Comparison of ENCODE assay signal across 27 mouse cellular contexts in genomic region chr13:51106816-51107215, GRCm38 (mm10). TPM values are rescaled to one million over a fixed set of nuclear protein-coding genes. Genes with fewer than 3 reads are reported as not detected.
DNase-seq lines count a peak whose midpoint lies in the region; ATAC-seq and TF ChIP-seq lines count a peak whose summit lies in the region.
"Had no signal": no experiment of that assay in that cellular context is flagged by ENCODE, and none has a peak within 500 bp of the region (broad histone marks: within the 10 kb centered on the region; RNA-seq: fewer than 3 reads in every experiment).

No protein-coding gene starts in this region.

- peak; percentile 77 for DNase-seq in CH12.LX (ENCODE audit: extremely low read depth)
- peak; percentile 50 to 64 for DNase-seq in spleen, adult 2 months (ENCODE audit: low read depth in 1 of 2, low spot score in 2 of 2)
- no peak for DNase-seq in liver, embryonic 11.5 days (ENCODE audit: low spot score)
- DNase-seq in adrenal gland, adult 8-10 months, result no peak
- DNase-seq: cerebellum, adult 2 months; cerebellum, postnatal 25 days; embryo, embryonic 11 days; forebrain, postnatal 0 days; gastrocnemius, postnatal 14 days; heart, postnatal 4 days; kidney, adult 18-20 months; kidney, postnatal 4 days; liver, embryonic 13.5 days; lung, adult 2 months; retina, postnatal 1 day; right cerebral cortex, postnatal 4 days; thymus, postnatal 4 days had no signal

- dilution Hi-C loops in CH12.LX (cut with MboI; ENCODE audit: extremely low pct_ligation_motif_present, extremely low pct_unique_long_range_greater_than_20kb, low sequenced_read_pairs), result no loop called here

- WGBS in bone marrow, adult 2 months, result 40% methylated on average over 4 of the region's 4 CpGs
- 39% methylated on average over 4 of the region's 4 CpGs for WGBS in spleen, adult 2 months
- 85% methylated on average over 4 of the region's 4 CpGs for WGBS in liver, embryonic 11.5 days

- H3K27ac ChIP-seq in CH12.LX (ENCODE audit: insufficient read depth, low read depth), result no peak overlapping the region
- H3K27ac ChIP-seq in bone marrow, adult 2 months (ENCODE audit: control insufficient read depth, insufficient read depth, low read depth, low read length, poor library complexity), result 0 out of 2 replicates have a peak overlapping the region, but pooled peaks have one; percentile 14
- peak overlapping the region; percentile 65; the same call in 1 of the 2 replicates for H3K27ac ChIP-seq in spleen, adult 2 months (ENCODE audit: insufficient read depth, low read length)
- H3K27ac ChIP-seq in liver, embryonic 11.5 days (ENCODE audit: low read depth, low read length), result no peak overlapping the region
- H3K27ac ChIP-seq: embryonic facial prominence, embryonic 15.5 days; heart, embryonic 13.5 days; hindbrain, embryonic 14.5 days; limb, embryonic 13.5 days; liver, embryonic 13.5 days; midbrain, embryonic 13.5 days; neural tube, embryonic 12.5 days had no signal

- H3K36me3 ChIP-seq in CH12.LX (replicated peaks in 1 of 2; ENCODE audit: control insufficient read depth in 1 of 2, insufficient read depth in 1 of 2, low read length in 1 of 2), result peaks cover 0 to 57% of the 10 kb centered on the region in 2 experiments
- no peaks in the 10 kb centered on the region for H3K36me3 ChIP-seq in spleen, adult 2 months (ENCODE audit: control insufficient read depth, insufficient read depth, low read length)
- peaks cover 17% of the 10 kb centered on the region for H3K36me3 ChIP-seq in liver, embryonic 11.5 days (ENCODE audit: control insufficient read depth, insufficient read depth, low read length)

- H3K4me2 ChIP-seq in CH12.LX (ENCODE audit: insufficient read depth, low read depth, poor library complexity, severe bottlenecking), result no peak overlapping the region
- H3K4me2 ChIP-seq in liver, embryonic 11.5 days, result no peak overlapping the region
- H3K4me2 ChIP-seq: embryonic facial prominence, embryonic 15.5 days; heart, embryonic 13.5 days; hindbrain, embryonic 14.5 days; limb, embryonic 13.5 days; liver, embryonic 13.5 days; midbrain, embryonic 13.5 days; neural tube, embryonic 12.5 days had no signal

- peak; percentile 97 for TF ChIP-seq EP300 in CH12.LX (IDR thresholded peaks at IDR 0.05; ENCODE audit: low read length)

- TF ChIP-seq CTCF in CH12.LX (conservative IDR thresholded peaks at IDR 0.05 in 1 of 2, IDR thresholded peaks at IDR 0.05 in 1 of 2; ENCODE audit: low read depth in 2 of 2, low read length in 2 of 2), result no peak
- no peak for TF ChIP-seq CTCF in bone marrow, adult 2 months (IDR thresholded peaks at IDR 0.05; ENCODE audit: control insufficient read depth, insufficient read depth, low read length)
- no peak for TF ChIP-seq CTCF in spleen, adult 2 months (IDR thresholded peaks at IDR 0.05; ENCODE audit: extremely low read depth, insufficient read depth, insufficient read length, insufficient replicate concordance)

- ATAC-seq in megakaryocyte progenitor cell, adult 5-6 weeks (replicated peaks; ENCODE audit: poor library complexity), result peak; percentile 84
- ATAC-seq in liver, embryonic 11.5 days (replicated peaks; ENCODE audit: low FRiP score), result no peak
- no peak for ATAC-seq in megakaryocyte-erythroid progenitor cell, adult 5-6 weeks (replicated peaks; ENCODE audit: low FRiP score, low TSS enrichment, poor library complexity, severe bottlenecking)
- ATAC-seq: forebrain, postnatal 0 days; midbrain, embryonic 13.5 days; Patski had no signal

- no peak overlapping the region for H3K4me3 ChIP-seq in CH12.LX (replicated peaks in 1 of 3; ENCODE audit: low read depth in 2 of 3, low read length in 2 of 3, poor library complexity in 1 of 3)
- no peak overlapping the region for H3K4me3 ChIP-seq in bone marrow, adult 2 months (replicated peaks; ENCODE audit: control insufficient read depth, low read depth, low read length)
- H3K4me3 ChIP-seq in spleen, adult 2 months (ENCODE audit: extremely low read depth, insufficient read depth, insufficient read length), result no peak overlapping the region
- H3K4me3 ChIP-seq in liver, embryonic 11.5 days (ENCODE audit: low read depth, low read length), result no peak overlapping the region
- H3K4me3 ChIP-seq: embryonic facial prominence, embryonic 15.5 days; heart, embryonic 13.5 days; limb, embryonic 13.5 days; liver, embryonic 13.5 days; midbrain, embryonic 13.5 days; neural tube, embryonic 12.5 days had no signal

- in situ Hi-C loops in CH12.LX (cut with MboI; ENCODE audit: low pct_ligation_motif_present, low pct_unique_long_range_greater_than_20kb, low sequenced_read_pairs), result no loop called here

- TF ChIP-seq RAD21 in CH12.LX (IDR thresholded peaks at IDR 0.05; ENCODE audit: low read depth, low read length), result no peak; the same call in 1 of the 2 replicates

- H3K9me3 ChIP-seq in CH12.LX (replicated peaks; ENCODE audit: low read length), result peaks cover 49% of the 10 kb centered on the region
- peaks cover 6% of the 10 kb centered on the region; the same call in 1 of the 2 replicates for H3K9me3 ChIP-seq in liver, embryonic 11.5 days (ENCODE audit: control insufficient read depth, low read length)
- H3K9me3 ChIP-seq: liver, embryonic 13.5 days had no signal

- H3K79me2 ChIP-seq in CH12.LX (replicated peaks; ENCODE audit: control insufficient read depth, extremely low read depth, insufficient read depth, poor library complexity, severe bottlenecking), result peaks cover 72% of the 10 kb centered on the region

- peaks cover 2 to 58% of the 10 kb centered on the region in 2 experiments; a peak in 3 of 4 replicates for H3K4me1 ChIP-seq in CH12.LX (ENCODE audit: control insufficient read depth in 1 of 2, insufficient read depth in 2 of 2)
- H3K4me1 ChIP-seq in bone marrow, adult 2 months (ENCODE audit: control insufficient read depth, insufficient read depth, low read length), result peaks cover 2% of the 10 kb centered on the region
- peaks cover 9% of the 10 kb centered on the region for H3K4me1 ChIP-seq in spleen, adult 2 months (ENCODE audit: control insufficient read depth, insufficient read depth, insufficient read length)
- no peaks in the 10 kb centered on the region for H3K4me1 ChIP-seq in liver, embryonic 11.5 days (replicated peaks; ENCODE audit: control insufficient read depth, insufficient read depth, low read length)

- H3K9ac ChIP-seq in CH12.LX (ENCODE audit: insufficient read depth, low read depth), result no peak overlapping the region
- H3K9ac ChIP-seq in liver, embryonic 11.5 days (ENCODE audit: low read depth, low read length), result no peak overlapping the region
- H3K9ac ChIP-seq: embryonic facial prominence, embryonic 15.5 days; forebrain, postnatal 0 days; heart, embryonic 13.5 days; hindbrain, embryonic 14.5 days; limb, embryonic 13.5 days; liver, embryonic 13.5 days; midbrain, embryonic 13.5 days; neural tube, embryonic 12.5 days had no signal

- no peaks in the 10 kb centered on the region for H3K27me3 ChIP-seq in CH12.LX (replicated peaks)
- H3K27me3 ChIP-seq in spleen, adult 2 months (ENCODE audit: control insufficient read depth, insufficient read depth, low read length), result no peaks in the 10 kb centered on the region
- no peaks in the 10 kb centered on the region for H3K27me3 ChIP-seq in liver, embryonic 11.5 days (replicated peaks; ENCODE audit: control insufficient read depth, insufficient read depth, low read length)
- H3K27me3 ChIP-seq: embryonic facial prominence, embryonic 15.5 days; heart, embryonic 13.5 days; limb, embryonic 13.5 days; liver, embryonic 13.5 days; midbrain, embryonic 13.5 days; neural tube, embryonic 12.5 days; Patski had no signal

- TF ChIP-seq POLR2A in CH12.LX (IDR thresholded peaks at IDR 0.05; ENCODE audit: low read depth, low read length), result no peak
- TF ChIP-seq POLR2A in bone marrow, adult 2 months (IDR thresholded peaks at IDR 0.05; ENCODE audit: borderline replicate concordance, control insufficient read depth, low read depth, low read length), result no peak
- TF ChIP-seq POLR2A in spleen, adult 2 months (IDR thresholded peaks at IDR 0.05; ENCODE audit: low read depth, low read length), result no peak

TF ChIP-seq in CH12.LX, 34 proteins besides CTCF, POLR2A, EP300 and RAD21 (continues in another document):
- TF ChIP-seq MEF2A (IDR thresholded peaks at IDR 0.05; ENCODE audit: borderline replicate concordance, low read depth, low read length) (peak; percentile 48), BHLHE40 (IDR thresholded peaks at IDR 0.05; ENCODE audit: low read depth, low read length) (peak; percentile 81), RCOR1 (conservative IDR thresholded peaks at IDR 0.05; ENCODE audit: low read depth, low read length) (no peak; the same call in 1 of the 2 replicates), NRF1 (IDR thresholded peaks at IDR 0.05; ENCODE audit: low read depth, low read length) (no peak), E2F4 (IDR thresholded peaks at IDR 0.05; ENCODE audit: insufficient replicate concordance, low read depth, low read length) (no peak), ZC3H11A (IDR thresholded peaks at IDR 0.05; ENCODE audit: low read depth, low read length) (no peak), CHD2 (IDR thresholded peaks at IDR 0.05; ENCODE audit: low read length) (peak; percentile 69; the same call in 1 of the 2 replicates), UBTF (IDR thresholded peaks at IDR 0.05; ENCODE audit: low read depth, low read length) (no peak), USF2 (conservative IDR thresholded peaks at IDR 0.05; ENCODE audit: low read depth, low read length) (no peak), KAT2A (IDR thresholded peaks at IDR 0.05; ENCODE audit: insufficient replicate concordance, low read length) (no peak), MYC (IDR thresholded peaks at IDR 0.05; ENCODE audit: low read depth, low read length) (peak; percentile 59; the same call in 1 of the 2 replicates), PAX5 (IDR thresholded peaks at IDR 0.05; ENCODE audit: low read length) (no peak), JUND (conservative IDR thresholded peaks at IDR 0.05; ENCODE audit: low read depth, low read length) (peak; percentile 64), SMC3 (IDR thresholded peaks at IDR 0.05; ENCODE audit: low read depth, low read length) (no peak), ETS1 (conservative IDR thresholded peaks at IDR 0.05; ENCODE audit: low read depth, low read length) (peak; percentile 50)

RNA-seq across cellular contexts. Expression of gene Spin1, which starts 6.1 kb away (rescaled TPM):
- total RNA-seq in CH12.LX (2012; rRNA removed) (12.2 and 15.2 TPM in 2 replicates), CH12.LX (2014; rRNA removed) (37.4 and 37.8 TPM in 2 replicates)
- 23.7 and 25.4 TPM in 2 replicates for polyA plus RNA-seq in CH12.LX (2012; ENCODE audit: insufficient read length, low read depth)
- 6.3 and 14.1 TPM in 2 replicates for polyA plus RNA-seq in bone marrow, adult 2 months (2011; ENCODE audit: insufficient read depth, insufficient read length, low replicate concordance, missing spikeins)
- 39.3 and 40.0 TPM in 2 replicates for total RNA-seq in megakaryocyte progenitor cell, adult 5-6 weeks (2015)
- total RNA-seq in megakaryocyte progenitor cell, adult 5-6 weeks (2017), result 40.1 and 47.5 TPM in 2 replicates
- polyA plus RNA-seq in spleen, adult 2 months (2012; rRNA removed), result 11.5 and 12.2 TPM in 2 replicates
- polyA plus RNA-seq in liver, embryonic 11.5 days (2014; fragmentation: Nextera tagmentation; extraction: Ambion mirVana), result 39.5 TPM in 2 replicates
- 10 to 100 TPM; 61.3 to 93.0 (median 83.8) TPM for total RNA-seq in adrenal gland, adult 8-10 months (2022)
- 12.6 and 16.1 TPM in 2 replicates for total RNA-seq in megakaryocyte-erythroid progenitor cell, adult 5-6 weeks (2014; fragmentation: Nextera tagmentation)
- total RNA-seq in megakaryocyte-erythroid progenitor cell, adult 5-6 weeks (2017), result 14.5 and 24.0 TPM in 2 replicates

Comparison
In these comparisons a context has a peak if more than half of its experiments do, and no peak if none do; other contexts are left out.
1. DNase-seq: peak in CH12.LX (single experiment) and spleen, adult 2 months (2 of 2); none in liver, embryonic 11.5 days (single experiment) and adrenal gland, adult 8-10 months (single experiment).
2. H3K27ac ChIP-seq: peak in bone marrow, adult 2 months (single experiment) and spleen, adult 2 months (single experiment); none in CH12.LX (single experiment) and liver, embryonic 11.5 days (single experiment).